Mouse (Mus musculus): ENCODE results near the gene C3.

Gene C3

GRCm38 (mm10) chr17:57228014-57228413 is at the start of gene C3:
TSS of gene C3 (minus strand) at chr17:57228136.
- DNase-seq (ENCODE audit: low spot score): peak; percentile 40

- DNase-seq (ENCODE audit: low spot score): peak; percentile 63
These were observed 48.7 kb upstream of the C3 start for GRCm38 (mm10) chr17:57276634-57277121.

GRCm38 (mm10) chr17:57275997-57276351 is 48.0 kb upstream of the C3 start:
- no peak for DNase-seq (ENCODE audit: low spot score)

- peak; percentile 89 for DNase-seq (ENCODE audit: low spot score)
These were observed 47.4 kb upstream of the C3 start for GRCm38 (mm10) chr17:57275111-57275996.

- DNase-seq (ENCODE audit: low spot score): no peak
These were observed 46.8 kb upstream of the C3 start for GRCm38 (mm10) chr17:57274686-57275085.

GRCm38 (mm10) chr17:57273846-57274245 is 45.9 kb upstream of the C3 start:
- DNase-seq (ENCODE audit: low spot score): no peak

- DNase-seq (ENCODE audit: low spot score): no peak
These were observed 43.4 kb upstream of the C3 start for GRCm38 (mm10) chr17:57271301-57271700.

GRCm38 (mm10) chr17:57267556-57268126 is 39.7 kb upstream of the C3 start:
- DNase-seq (ENCODE audit: low spot score): no peak

GRCm38 (mm10) chr17:57264972-57265945 is 37.3 kb upstream of the C3 start:
- DNase-seq (ENCODE audit: low spot score): peak; percentile 90

GRCm38 (mm10) chr17:57264164-57264563 is 36.2 kb upstream of the C3 start:
- no peak for DNase-seq (ENCODE audit: low spot score)

- no peak for DNase-seq (ENCODE audit: low spot score)
These were observed 35.1 kb upstream of the C3 start for GRCm38 (mm10) chr17:57262901-57263550.

GRCm38 (mm10) chr17:57261796-57262195 is 33.9 kb upstream of the C3 start:
- no peak for DNase-seq (ENCODE audit: low spot score)

GRCm38 (mm10) chr17:57261286-57261685 is 33.4 kb upstream of the C3 start:
- DNase-seq (ENCODE audit: low spot score): no peak

- DNase-seq (ENCODE audit: low spot score): no peak
These were observed 32.4 kb upstream of the C3 start for GRCm38 (mm10) chr17:57260351-57260750.

- no peak for DNase-seq (ENCODE audit: low spot score)
These were observed 31.8 kb upstream of the C3 start for GRCm38 (mm10) chr17:57259742-57260141.

- DNase-seq (ENCODE audit: low spot score): no peak
These were observed 30.3 kb upstream of the C3 start for GRCm38 (mm10) chr17:57258191-57258590.

GRCm38 (mm10) chr17:57256921-57257485 is 29.1 kb upstream of the C3 start:
- peak; percentile 2 for DNase-seq (ENCODE audit: low spot score)

GRCm38 (mm10) chr17:57255354-57255753 is 27.4 kb upstream of the C3 start:
- DNase-seq (ENCODE audit: low spot score): peak; percentile 19

- peak; percentile 1 for DNase-seq (ENCODE audit: low spot score)
These were observed 25.4 kb upstream of the C3 start for GRCm38 (mm10) chr17:57253306-57253705.

- peak; percentile 2 for DNase-seq (ENCODE audit: low spot score)
These were observed 23.5 kb upstream of the C3 start for GRCm38 (mm10) chr17:57251431-57251830.

GRCm38 (mm10) chr17:57250461-57251160 is 22.7 kb upstream of the C3 start:
- peak; percentile 65 for DNase-seq (ENCODE audit: low spot score)
